Mouse (Mus musculus): ENCODE data around the gene Ints6l.
"Not testable (repeated sequence)": the region's sequence is repeated elsewhere in the genome, so short reads cannot be mapped to it uniquely, and the experiment has no call there.

The Ints6l gene

DNA sequence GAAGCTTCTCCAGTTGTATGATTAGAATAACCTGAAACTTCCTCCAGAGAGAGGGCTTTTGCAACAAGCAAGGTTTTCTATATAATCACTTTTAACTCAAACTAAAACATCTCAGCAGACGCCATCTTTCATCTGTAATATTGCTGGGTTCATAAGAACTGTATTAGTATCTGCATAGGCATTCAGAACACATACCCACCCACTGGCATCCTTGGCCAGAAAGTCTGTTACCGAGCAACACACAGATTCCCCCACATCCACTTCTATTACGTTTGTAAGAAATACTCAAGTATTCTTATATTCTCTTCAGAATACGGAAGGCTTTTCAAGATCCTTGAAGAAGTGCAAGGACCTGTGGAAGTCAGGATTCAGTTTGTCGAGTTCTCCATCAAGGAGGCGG lies 69.8 kb downstream of the Ints6l start, which contains the start of gene Gm10477:
Gene Gm10477, plus strand, starts transcription at position 301 of the 400 bp plus-strand sequence.
- not testable (repeated sequence) for DNase-seq (ENCODE audit: low spot score)

DNA sequence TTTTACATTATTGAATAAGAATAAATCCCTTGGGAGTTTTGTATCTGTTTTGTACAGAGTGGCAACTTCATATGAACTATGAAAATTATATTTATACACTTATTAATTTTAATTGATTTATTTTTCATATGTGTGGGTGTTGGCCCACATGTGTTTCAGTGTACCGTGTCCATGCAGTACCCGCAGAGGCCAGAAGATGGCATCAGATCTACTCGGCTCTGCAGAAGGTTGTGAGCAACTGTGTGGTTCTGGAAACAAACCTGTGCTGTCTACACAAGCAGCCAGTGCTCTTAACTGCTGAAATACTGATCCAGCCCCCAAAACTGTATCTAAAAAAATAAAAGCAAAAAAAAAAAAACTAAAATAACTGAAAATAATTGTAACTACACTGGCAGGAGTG lies 76.6 kb downstream of the Ints6l start:
- peak; percentile 62 for DNase-seq (ENCODE audit: low spot score)

DNA sequence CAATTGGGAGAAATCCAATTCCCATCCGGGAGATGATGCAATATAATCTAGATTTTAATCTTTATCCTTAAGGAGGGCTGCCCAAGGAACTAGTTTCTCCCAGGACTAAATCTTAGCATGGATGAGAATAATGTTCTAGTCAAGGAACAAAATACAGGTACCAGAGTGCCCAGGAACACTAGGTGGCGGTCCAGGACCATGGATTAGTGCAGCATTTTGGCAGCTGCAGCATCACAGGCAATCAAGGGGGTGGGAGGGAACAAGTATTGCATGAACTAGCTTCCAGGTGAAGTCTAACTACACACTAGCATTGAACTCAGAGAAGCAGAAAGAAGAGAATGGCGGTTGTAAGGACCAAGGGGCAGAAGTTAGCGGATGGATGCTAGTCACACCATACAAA lies 82.5 kb downstream of the Ints6l start:
- DNase-seq (ENCODE audit: low spot score), result peak; percentile 43

DNA sequence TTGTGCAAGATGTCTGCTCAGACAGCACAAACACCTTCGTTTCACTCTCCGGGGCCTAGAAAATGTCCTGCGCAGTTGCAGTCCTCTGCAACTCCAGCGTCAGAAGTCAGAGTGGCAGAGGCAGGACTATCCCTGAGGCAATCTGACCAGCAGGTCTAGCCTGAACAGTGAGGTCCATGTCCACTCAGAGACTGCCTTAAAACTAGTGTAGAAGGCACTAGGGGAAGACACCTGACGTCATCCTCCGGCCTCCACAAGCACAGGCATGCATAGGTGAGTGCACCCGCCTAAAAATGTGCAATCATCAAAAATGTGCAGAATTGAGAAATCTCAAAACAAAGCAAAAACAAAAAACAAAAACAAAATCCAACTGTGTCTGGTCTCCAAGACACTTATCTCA lies 94.8 kb downstream of the Ints6l start, which contains the start of gene Gm648:
Gene Gm648, minus strand, starts transcription at position 101 of the 400 bp plus-strand sequence.
- DNase-seq (ENCODE audit: low spot score), result no peak

DNA sequence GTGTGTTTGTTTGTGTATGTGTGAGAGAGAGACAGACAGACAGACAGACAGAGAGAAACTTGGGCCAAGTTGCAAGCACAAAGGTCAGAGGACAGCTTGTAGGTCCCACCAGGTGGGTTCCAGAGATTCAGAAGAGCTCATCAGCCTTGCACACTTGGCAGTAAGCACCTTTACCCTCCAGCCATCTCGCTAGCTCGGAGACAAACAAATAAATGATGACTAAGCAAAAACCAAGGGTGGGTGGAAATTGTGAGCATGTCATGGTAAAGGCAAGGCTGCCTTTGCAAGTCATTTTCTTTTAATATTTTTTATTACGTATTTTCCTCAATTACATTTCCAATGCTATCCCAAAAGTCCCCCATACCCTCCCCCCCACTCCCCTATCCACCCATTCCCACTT lies 98.9 kb downstream of the Ints6l start:
- DNase-seq (ENCODE audit: low spot score), result no peak
